Mouse (Mus musculus) CH12.LX (cell line): Measurements from ENCODE around the gene Grid2.

ENCODE experiments used
- GABPA ChIP-seq: IDR thresholded peaks from 2 replicates; pipeline ENCODE4 v1.6.1; 2012; ENCODE audit warnings: low read depth, low read length, improper control_type of control experiment, inconsistent platforms; ENCODE audit not compliant: insufficient replicate concordance
- MEF2A ChIP-seq: IDR thresholded peaks from 2 replicates; pipeline ENCODE4 v1.6.1; 2014; ENCODE audit warnings: low read depth, mild to moderate bottlenecking, inconsistent platforms, low read length, improper control_type of control experiment, borderline replicate concordance
- MXI1 ChIP-seq: IDR thresholded peaks from 2 replicates; pipeline ENCODE4 v1.6.1; 2011; ENCODE audit warnings: mild to moderate bottlenecking, low read depth, low read length, improper control_type of control experiment
- POLR2A ChIP-seq: IDR thresholded peaks from 2 replicates; pipeline ENCODE4 v1.6.1; 2011; ENCODE audit warnings: low read depth, mild to moderate bottlenecking, improper control_type of control experiment, low read length

GRCm38 (mm10) chr6:63250738-63251137 lies 4.9 kb upstream of the Grid2 start:
- TF ChIP-seq MXI1 (no peak), POLR2A (no peak), GABPA (no peak), MEF2A (no peak)
